In genomic region chr13:69802095-69802494, GRCm38 (mm10) we compare ENCODE assay signal across 8 mouse cellular contexts. TPM values are rescaled to one million over a fixed set of nuclear protein-coding genes. Genes with fewer than 3 reads are reported as not detected.
DNase-seq lines count a peak whose midpoint lies in the region; ATAC-seq and TF ChIP-seq lines count a peak whose summit lies in the region.

TSS of gene Med10 (plus strand) at chr13:69802395.

- DNase-seq in thymus, adult 2 months: no peak
- DNase-seq in thymus, postnatal 14 days: no peak
- no peak for DNase-seq in retina, postnatal 1 day
- no peak for DNase-seq in thymus, postnatal 25 days

- no peak within 1 kb of the TSS for H3K27ac ChIP-seq in thymus, adult 2 months (ENCODE audit: control insufficient read depth, insufficient read depth, low read length)
- H3K27ac ChIP-seq in embryonic facial prominence, embryonic 15.5 days (replicated peaks): no peak within 1 kb of the TSS
- no peak within 1 kb of the TSS for H3K27ac ChIP-seq in limb, embryonic 15.5 days
- H3K27ac ChIP-seq in stomach, embryonic 15.5 days: no peak within 1 kb of the TSS

- TF ChIP-seq POLR2A in thymus, adult 2 months (IDR thresholded peaks at IDR 0.05; ENCODE audit: control insufficient read depth, extremely low read depth, insufficient read depth, low read length, poor library complexity): no peak

- 85% methylated on average over 5 of the region's 5 CpGs for WGBS in thymus, adult 2 months
- 78% methylated on average over 5 of the region's 5 CpGs for WGBS in embryonic facial prominence, embryonic 15.5 days
- WGBS in limb, embryonic 15.5 days: 81% methylated on average over 5 of the region's 5 CpGs
- 79% methylated on average over 5 of the region's 5 CpGs for WGBS in stomach, embryonic 15.5 days

- no peak for ATAC-seq in embryonic facial prominence, embryonic 15.5 days (ENCODE audit: insufficient number of reproducible peaks, low FRiP score, low TSS enrichment, low read depth)
- no peak for ATAC-seq in hematopoietic stem cell, adult 5-6 weeks (replicated peaks in 1 of 2; ENCODE audit: insufficient read depth in 1 of 2, low FRiP score in 2 of 2, low TSS enrichment in 1 of 2, low read depth in 1 of 2, poor library complexity in 2 of 2, severe bottlenecking in 2 of 2)
- ATAC-seq in limb, embryonic 15.5 days (ENCODE audit: insufficient number of reproducible peaks, low FRiP score, low TSS enrichment, low read depth): no peak
- ATAC-seq in stomach, embryonic 15.5 days (ENCODE audit: insufficient read depth, low FRiP score, low read depth): no peak

- no peak within 1 kb of the TSS for H3K4me2 ChIP-seq in embryonic facial prominence, embryonic 15.5 days (replicated peaks)
- H3K4me2 ChIP-seq in limb, embryonic 15.5 days: no peak within 1 kb of the TSS
- no peak within 1 kb of the TSS for H3K4me2 ChIP-seq in stomach, embryonic 15.5 days

- H3K36me3 ChIP-seq in thymus, adult 2 months (ENCODE audit: control insufficient read depth, insufficient read depth, low read length): no peaks in the 10 kb centered on the region
- H3K36me3 ChIP-seq in embryonic facial prominence, embryonic 15.5 days: no peaks in the 10 kb centered on the region
- H3K36me3 ChIP-seq in limb, embryonic 15.5 days: no peaks in the 10 kb centered on the region
- H3K36me3 ChIP-seq in stomach, embryonic 15.5 days: no peaks in the 10 kb centered on the region

- no peaks in the 10 kb centered on the region for H3K4me1 ChIP-seq in thymus, adult 2 months (replicated peaks; ENCODE audit: control insufficient read depth, insufficient read depth, low read length)
- H3K4me1 ChIP-seq in embryonic facial prominence, embryonic 15.5 days: no peaks in the 10 kb centered on the region
- no peaks in the 10 kb centered on the region for H3K4me1 ChIP-seq in limb, embryonic 15.5 days
- H3K4me1 ChIP-seq in stomach, embryonic 15.5 days: no peaks in the 10 kb centered on the region

- H3K9ac ChIP-seq in embryonic facial prominence, embryonic 15.5 days: no peak within 1 kb of the TSS
- H3K9ac ChIP-seq in limb, embryonic 15.5 days: no peak within 1 kb of the TSS
- no peak within 1 kb of the TSS for H3K9ac ChIP-seq in stomach, embryonic 15.5 days

- no peaks in the 10 kb centered on the region for H3K27me3 ChIP-seq in thymus, adult 2 months (ENCODE audit: control insufficient read depth, insufficient read depth, low read length)
- peaks cover 5% of the 10 kb centered on the region; the same call in 1 of the 2 replicates for H3K27me3 ChIP-seq in embryonic facial prominence, embryonic 15.5 days
- H3K27me3 ChIP-seq in limb, embryonic 15.5 days: 0 out of 2 replicates have a peak, but pooled peaks cover 3% of the 10 kb centered on the region
- no peaks in the 10 kb centered on the region for H3K27me3 ChIP-seq in stomach, embryonic 15.5 days (replicated peaks)

- no peak within 1 kb of the TSS for H3K4me3 ChIP-seq in thymus, adult 2 months (ENCODE audit: control insufficient read depth, insufficient read depth, low read length)
- no peak within 1 kb of the TSS for H3K4me3 ChIP-seq in embryonic facial prominence, embryonic 15.5 days (replicated peaks)
- no peak within 1 kb of the TSS for H3K4me3 ChIP-seq in limb, embryonic 15.5 days
- H3K4me3 ChIP-seq in stomach, embryonic 15.5 days (replicated peaks): no peak within 1 kb of the TSS

- H3K9me3 ChIP-seq in embryonic facial prominence, embryonic 15.5 days (replicated peaks): no peaks in the 10 kb centered on the region
- no peaks in the 10 kb centered on the region for H3K9me3 ChIP-seq in limb, embryonic 15.5 days
- no peaks in the 10 kb centered on the region for H3K9me3 ChIP-seq in stomach, embryonic 15.5 days

- TF ChIP-seq CTCF in thymus, adult 2 months (IDR thresholded peaks at IDR 0.05; ENCODE audit: borderline replicate concordance, control insufficient read depth, extremely low read depth, insufficient read depth, low read length, poor library complexity): no peak

RNA-seq across cellular contexts. Expression of gene Med10, which starts in this region (rescaled TPM):
- 69.3 and 75.0 TPM in 2 replicates for polyA plus RNA-seq in thymus, adult 2 months (2012; rRNA removed)
- polyA plus RNA-seq in embryonic facial prominence, embryonic 15.5 days (2015; fragmentation: Nextera tagmentation; extraction: Ambion mirVana): 126 and 129 TPM in 2 replicates
- total RNA-seq in hematopoietic stem cell, adult 5-6 weeks (2017): 54.4 and 59.7 TPM in 2 replicates
- 123 and 130 TPM in 2 replicates for polyA plus RNA-seq in limb, embryonic 15.5 days (2015; fragmentation: Nextera tagmentation; extraction: Ambion mirVana)
- 139 and 140 TPM in 2 replicates for polyA plus RNA-seq in stomach, embryonic 15.5 days (2015; fragmentation: Nextera tagmentation; extraction: Ambion mirVana)
